In the genomic region with DNA sequence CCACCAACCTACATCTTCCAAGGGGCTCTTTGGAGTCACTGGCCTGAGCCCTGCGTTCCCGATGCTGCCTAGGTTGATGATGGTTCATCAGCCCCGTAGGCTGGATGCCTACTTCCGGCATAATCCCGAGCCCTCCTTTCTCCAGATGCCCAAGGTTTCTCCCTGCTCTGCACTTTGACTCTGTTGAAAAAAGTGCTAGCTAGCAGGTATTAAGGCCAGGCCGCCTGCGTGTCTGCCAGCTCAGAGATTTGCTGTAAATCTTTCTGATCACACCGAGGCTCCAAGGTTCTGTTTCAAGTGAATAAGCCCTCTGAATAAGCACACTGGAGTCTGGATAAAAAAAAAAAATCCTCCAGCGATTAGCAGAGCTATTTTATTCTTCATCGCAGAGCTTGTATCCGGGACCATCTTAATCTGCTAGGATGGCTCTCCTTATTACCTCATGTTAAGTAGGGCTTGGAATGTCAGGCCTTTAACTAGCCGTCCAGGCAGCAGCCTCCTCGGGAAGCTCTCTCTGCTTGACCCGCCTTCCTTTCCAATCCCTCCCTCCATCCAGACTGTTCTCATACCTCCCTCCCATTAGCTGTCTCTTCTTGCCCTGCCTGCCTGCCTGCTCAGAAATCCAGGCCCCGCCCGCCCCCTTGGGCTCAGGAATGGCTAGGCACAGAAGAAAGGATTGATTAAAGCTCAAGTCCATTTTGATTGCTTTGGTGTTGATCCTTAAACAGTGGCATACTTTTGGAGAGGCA, we compare ENCODE assay signal across 9 mouse cellular contexts. TPM values are rescaled to one million over a fixed set of nuclear protein-coding genes. Genes with fewer than 3 reads are reported as not detected.
DNase-seq lines count a peak whose midpoint lies in the region; ATAC-seq and TF ChIP-seq lines count a peak whose summit lies in the region.
"Had no signal": no experiment of that assay in that cellular context is flagged by ENCODE, and none has a peak within 500 bp of the region (broad histone marks: within the 10 kb centered on the region; RNA-seq: fewer than 3 reads in every experiment).

No protein-coding gene starts in this region.

- ATAC-seq in hindbrain, embryonic 11.5 days (ENCODE audit: low FRiP score), result no peak
- no peak for ATAC-seq in limb, embryonic 14.5 days (ENCODE audit: low FRiP score, low read depth)
- ATAC-seq in heart, embryonic 12.5 days (ENCODE audit: insufficient number of reproducible peaks, low FRiP score), result no peak
- ATAC-seq in monocyte, adult 5-6 weeks (replicated peaks; ENCODE audit: insufficient number of reproducible peaks, low FRiP score, low TSS enrichment, poor library complexity, severe bottlenecking), result no peak

- H3K4me1 ChIP-seq in ES-E14 (ENCODE audit: control insufficient read depth in 2 of 2, insufficient read depth in 2 of 2, low read length in 2 of 2, poor library complexity in 1 of 2), result peaks cover 6 to 14% of the 10 kb centered on the region in 2 experiments
- H3K4me1 ChIP-seq in hindbrain, embryonic 11.5 days (replicated peaks; ENCODE audit: control insufficient read depth, insufficient read depth, low read length), result peaks cover 41% of the 10 kb centered on the region
- peaks cover 55% of the 10 kb centered on the region for H3K4me1 ChIP-seq in limb, embryonic 14.5 days (ENCODE audit: control insufficient read depth, insufficient read depth, low read length)
- peaks cover 18% of the 10 kb centered on the region for H3K4me1 ChIP-seq in heart, embryonic 12.5 days (replicated peaks)

- no peak overlapping the region; the same call in 1 of the 2 replicates for H3K4me2 ChIP-seq in hindbrain, embryonic 11.5 days (replicated peaks; ENCODE audit: low read depth, low read length)
- no peak overlapping the region for H3K4me2 ChIP-seq in limb, embryonic 14.5 days (replicated peaks; ENCODE audit: low read depth, low read length, severe bottlenecking)
- H3K4me2 ChIP-seq in heart, embryonic 12.5 days, result no peak overlapping the region

- no peak overlapping the region for H3K9ac ChIP-seq in ES-E14 (ENCODE audit: insufficient read depth, low read depth, low read length, poor library complexity, severe bottlenecking)
- H3K9ac ChIP-seq in hindbrain, embryonic 11.5 days (ENCODE audit: low read depth, low read length), result no peak overlapping the region
- H3K9ac ChIP-seq in limb, embryonic 14.5 days (ENCODE audit: low read depth, low read length, severe bottlenecking), result no peak overlapping the region
- no peak overlapping the region for H3K9ac ChIP-seq in heart, embryonic 12.5 days

- no peaks in the 10 kb centered on the region for H3K9me3 ChIP-seq in ES-E14 (ENCODE audit: control insufficient read depth, insufficient read depth, low read depth, low read length)
- H3K9me3 ChIP-seq in hindbrain, embryonic 11.5 days (ENCODE audit: control insufficient read depth, low read length), result no peaks in the 10 kb centered on the region
- no peaks in the 10 kb centered on the region for H3K9me3 ChIP-seq in limb, embryonic 14.5 days (ENCODE audit: control insufficient read depth, low read length)
- no peaks in the 10 kb centered on the region for H3K9me3 ChIP-seq in heart, embryonic 12.5 days (replicated peaks)
- H3K9me3 ChIP-seq: heart, embryonic 10.5 days had no signal

- H3K4me3 ChIP-seq in ES-E14 (ENCODE audit: insufficient read depth in 1 of 2, low read depth in 1 of 2, low read length in 2 of 2, poor library complexity in 1 of 2, severe bottlenecking in 1 of 2), result no peak overlapping the region
- no peak overlapping the region for H3K4me3 ChIP-seq in hindbrain, embryonic 11.5 days (ENCODE audit: low read depth, low read length)
- H3K4me3 ChIP-seq in limb, embryonic 14.5 days (replicated peaks; ENCODE audit: low read length), result no peak overlapping the region
- H3K4me3 ChIP-seq in heart, embryonic 12.5 days, result no peak overlapping the region
- H3K4me3 ChIP-seq: heart, embryonic 10.5 days had no signal

- H3K36me3 ChIP-seq in ES-E14 (ENCODE audit: control insufficient read depth, insufficient read depth, low read length, poor library complexity, severe bottlenecking), result peaks cover 53% of the 10 kb centered on the region
- H3K36me3 ChIP-seq in hindbrain, embryonic 11.5 days (ENCODE audit: control insufficient read depth, insufficient read depth, low read length), result peaks cover 34% of the 10 kb centered on the region
- H3K36me3 ChIP-seq in limb, embryonic 14.5 days (ENCODE audit: control insufficient read depth, insufficient read depth, low read length), result peaks cover 91% of the 10 kb centered on the region
- peaks cover 68% of the 10 kb centered on the region for H3K36me3 ChIP-seq in heart, embryonic 12.5 days

- WGBS in hindbrain, embryonic 11.5 days, result 71% methylated on average over 16 of the region's 16 CpGs
- WGBS in limb, embryonic 14.5 days, result 53% methylated on average over 16 of the region's 16 CpGs
- WGBS in heart, embryonic 12.5 days, result 71% methylated on average over 16 of the region's 16 CpGs

- no peak overlapping the region for H3K27ac ChIP-seq in ES-E14 (ENCODE audit: insufficient read depth, low read depth, low read length, poor library complexity, severe bottlenecking)
- H3K27ac ChIP-seq in hindbrain, embryonic 11.5 days (ENCODE audit: low read depth, low read length), result peak overlapping the region; percentile 79
- peak overlapping the region; percentile 26; the same call in 1 of the 2 replicates for H3K27ac ChIP-seq in limb, embryonic 14.5 days (replicated peaks; ENCODE audit: low read depth, low read length)
- H3K27ac ChIP-seq in heart, embryonic 12.5 days (ENCODE audit: poor library complexity, severe bottlenecking), result no peak overlapping the region
- H3K27ac ChIP-seq: heart, embryonic 10.5 days had no signal

- in situ Hi-C loops in ES-E14 (cut with MboI; ENCODE audit: low sequenced_read_pairs in 2 of 2, unreplicated experiment in 2 of 2), result no loop called here

- H3K27me3 ChIP-seq in hindbrain, embryonic 11.5 days (ENCODE audit: control insufficient read depth, insufficient read depth, low read length), result no peaks in the 10 kb centered on the region
- H3K27me3 ChIP-seq in limb, embryonic 14.5 days (ENCODE audit: control insufficient read depth, insufficient read depth, low read length), result no peaks in the 10 kb centered on the region
- H3K27me3 ChIP-seq in heart, embryonic 12.5 days (replicated peaks), result peaks cover 71% of the 10 kb centered on the region

- TF ChIP-seq POLR2A in limb, embryonic 14.5 days (IDR thresholded peaks at IDR 0.05; ENCODE audit: borderline replicate concordance, extremely low read depth, insufficient read depth, insufficient read length), result no peak

- peak; percentile 59 for DNase-seq in ES-E14 (ENCODE audit: low read depth, low spot score)
- DNase-seq in adrenal gland, adult 8-10 months, result peak; percentile 73
- peak; percentile 48 for DNase-seq in hindbrain, embryonic 11.5 days (ENCODE audit: low spot score)
- peak; percentile 37 for DNase-seq in limb, embryonic 14.5 days (ENCODE audit: low spot score)
- no peak for DNase-seq in thymus, postnatal 4 days
- DNase-seq in layer of hippocampus, adult 9-11 months, result no peak

TF ChIP-seq in ES-E14, 5 proteins besides CTCF, POLR2A, EP300 and RAD21:
- no peak for TF ChIP-seq ZNF384 (IDR thresholded peaks at IDR 0.05; ENCODE audit: low read depth, low read length)
- TF ChIP-seq ZC3H11A (IDR thresholded peaks at IDR 0.05; ENCODE audit: borderline replicate concordance, low read depth, low read length), result no peak
- no peak for TF ChIP-seq HCFC1 (IDR thresholded peaks at IDR 0.05; ENCODE audit: borderline replicate concordance, insufficient read depth, low read length)
- no peak for TF ChIP-seq MAFK (IDR thresholded peaks at IDR 0.05; ENCODE audit: insufficient read depth, low read depth, low read length)
- no peak for TF ChIP-seq CHD2 (IDR thresholded peaks at IDR 0.05; ENCODE audit: low read depth, low read length)

RNA-seq across cellular contexts. Expression of a gene that starts 31.9 kb away (rescaled TPM):
- total RNA-seq in ES-E14 (2012; rRNA removed), result 51.0 and 57.0 TPM in 2 replicates
- total RNA-seq in adrenal gland, adult 8-10 months (2022), result 100 to 1,000 TPM; 100 to 139 (median 108) TPM
- 33.7 and 36.7 TPM in 2 replicates for polyA plus RNA-seq in hindbrain, embryonic 11.5 days (2014; fragmentation: Nextera tagmentation; extraction: Ambion mirVana)
- 113 and 156 TPM in 2 replicates for polyA plus RNA-seq in limb, embryonic 14.5 days (2012; rRNA removed)
- polyA plus RNA-seq in limb, embryonic 14.5 days (2014; fragmentation: Nextera tagmentation; extraction: Ambion mirVana), result 45.1 and 47.3 TPM in 2 replicates
- polyA plus RNA-seq in heart, embryonic 12.5 days (2016; fragmentation: Nextera tagmentation; extraction: Ambion mirVana), result 12.7 and 12.8 TPM in 2 replicates
- total RNA-seq in monocyte, adult 5-6 weeks (2017), result 96.0 to 177 TPM (median 119 TPM) in 3 replicates

Comparison
In these comparisons a context has a peak if more than half of its experiments do, and no peak if none do; other contexts are left out.
1. DNase-seq: peak in ES-E14 (single experiment), adrenal gland, adult 8-10 months (single experiment), hindbrain, embryonic 11.5 days (single experiment) and limb, embryonic 14.5 days (single experiment); none in thymus, postnatal 4 days (single experiment) and layer of hippocampus, adult 9-11 months (single experiment).
2. H3K27ac ChIP-seq: peak in hindbrain, embryonic 11.5 days (single experiment) and limb, embryonic 14.5 days (single experiment); none in ES-E14 (single experiment) and heart, embryonic 12.5 days (single experiment).